Mouse (Mus musculus): Measurements from ENCODE around the gene Olfr844. TPM values are rescaled to one million over a fixed set of nuclear protein-coding genes. Genes with fewer than 3 reads are reported as not detected.

Olfr844 gene
- not detected in 2 replicates for polyA plus RNA-seq (2015; fragmentation: Nextera tagmentation; extraction: Ambion mirVana)

GRCm38 (mm10) chr9:19316047-19316446, at the start of gene Olfr844:
Gene Olfr844, plus strand, starts transcription at chr9:19316347.
- Histone ChIP-seq H3K9me3 (no peaks in the 10 kb centered on the region; the same call in 1 of the 2 replicates), H3K9ac (no peak within 1 kb of the TSS), H3K4me3 (no peak within 1 kb of the TSS), H3K27me3 (no peaks in the 10 kb centered on the region), H3K4me1 (replicated peaks) (no peaks in the 10 kb centered on the region), H3K27ac (replicated peaks) (no peak within 1 kb of the TSS), H3K36me3 (no peaks in the 10 kb centered on the region), H3K4me2 (no peak within 1 kb of the TSS)
- no peak for ATAC-seq (ENCODE audit: low read depth)

- H3K4me3 ChIP-seq = no peak within 1 kb of the TSS
- H3K36me3 ChIP-seq = no peaks in the 10 kb centered on the region
- ATAC-seq (ENCODE audit: low read depth) = no peak
- WGBS = 79% methylated on average over 1 of the region's 1 CpGs
- no peak within 1 kb of the TSS for H3K9ac ChIP-seq
- H3K27me3 ChIP-seq = no peaks in the 10 kb centered on the region
- H3K27ac ChIP-seq (replicated peaks) = no peak within 1 kb of the TSS
- no peak within 1 kb of the TSS for H3K4me2 ChIP-seq
- H3K4me1 ChIP-seq (replicated peaks) = no peaks in the 10 kb centered on the region
- 0 out of 2 replicates have a peak, but pooled peaks cover 9% of the 10 kb centered on the region for H3K9me3 ChIP-seq
Measured at GRCm38 (mm10) chr9:19336157-19336556, 20.0 kb downstream of the Olfr844 start, which contains the start of gene Olfr845. Gene Olfr845, plus strand, starts transcription at chr9:19336457.

GRCm38 (mm10) chr9:19363905-19364304, 47.8 kb downstream of the Olfr844 start, which contains the start of gene Olfr846:
Gene Olfr846, minus strand, starts transcription at chr9:19364005.
- no peaks in the 10 kb centered on the region for H3K27me3 ChIP-seq
- H3K4me3 ChIP-seq = no peak within 1 kb of the TSS
- WGBS = 55% methylated on average over 1 of the region's 1 CpGs
- no peaks in the 10 kb centered on the region for H3K36me3 ChIP-seq
- ATAC-seq (ENCODE audit: low read depth) = no peak
- H3K4me2 ChIP-seq = no peak within 1 kb of the TSS
- H3K9ac ChIP-seq = no peak within 1 kb of the TSS
- no peak within 1 kb of the TSS for H3K27ac ChIP-seq (replicated peaks)
- H3K9me3 ChIP-seq = peaks cover 6% of the 10 kb centered on the region; the same call in 1 of the 2 replicates
- no peaks in the 10 kb centered on the region for H3K4me1 ChIP-seq (replicated peaks)

Other genes starting within 250 kb of the Olfr844 start
- not detected in 2 replicates for gene Olfr836, start 196.0 kb upstream of the Olfr844 start, polyA plus RNA-seq (2015; fragmentation: Nextera tagmentation; extraction: Ambion mirVana)
- not detected in 2 replicates for gene Olfr837, start 180.0 kb upstream of the Olfr844 start, polyA plus RNA-seq (2015; fragmentation: Nextera tagmentation; extraction: Ambion mirVana)
- not detected in 2 replicates for gene Olfr839-ps1, start 139.0 kb upstream of the Olfr844 start, polyA plus RNA-seq (2015; fragmentation: Nextera tagmentation; extraction: Ambion mirVana)
- not detected in 2 replicates for gene Olfr843, start 64.4 kb upstream of the Olfr844 start, polyA plus RNA-seq (2015; fragmentation: Nextera tagmentation; extraction: Ambion mirVana)
- gene Olfr845, start 20.1 kb downstream of the Olfr844 start, polyA plus RNA-seq (2015; fragmentation: Nextera tagmentation; extraction: Ambion mirVana) = not detected in 2 replicates
- not detected in 2 replicates for gene Olfr846, start 47.7 kb downstream of the Olfr844 start, polyA plus RNA-seq (2015; fragmentation: Nextera tagmentation; extraction: Ambion mirVana)
- gene Olfr847, start 62.3 kb downstream of the Olfr844 start, polyA plus RNA-seq (2015; fragmentation: Nextera tagmentation; extraction: Ambion mirVana) = not detected in 2 replicates
- gene Olfr849, start 123.9 kb downstream of the Olfr844 start, polyA plus RNA-seq (2015; fragmentation: Nextera tagmentation; extraction: Ambion mirVana) = not detected in 2 replicates
- gene Olfr850, start 161.9 kb downstream of the Olfr844 start, polyA plus RNA-seq (2015; fragmentation: Nextera tagmentation; extraction: Ambion mirVana) = not detected in 2 replicates
- not detected in 2 replicates for gene Olfr851, start 176.9 kb downstream of the Olfr844 start, polyA plus RNA-seq (2015; fragmentation: Nextera tagmentation; extraction: Ambion mirVana)
- not detected in 2 replicates for gene Olfr853, start 224.7 kb downstream of the Olfr844 start, polyA plus RNA-seq (2015; fragmentation: Nextera tagmentation; extraction: Ambion mirVana)

Measured in neural tube, embryonic 13.5 days (tissue).